Mouse (Mus musculus) hindbrain, postnatal 0 days (tissue): ENCODE measurements around the gene Ntpcr. TPM values are rescaled to one million over a fixed set of nuclear protein-coding genes. Genes with fewer than 3 reads are reported as not detected.

ENCODE experiments used
- ATAC-seq: fragments of 200-750 bp; cut with Nextera tagmentation; 2 replicates; pipeline ENCODE4 v1.8.0; 2017; ENCODE audit warnings: mild to moderate bottlenecking, moderate TSS enrichment, moderate library complexity
- DNase-seq: peaks from one replicate; pipeline ENCODE4 v3.0.0-alpha.2; 2015; ENCODE audit warnings: low spot score
- H3K27ac ChIP-seq: fragments of 300-500 bp; sonication (generic); 2 replicates; pipeline ENCODE4 v1.5.1; 2014; ENCODE audit warnings: mild to moderate bottlenecking
- H3K27me3 ChIP-seq: fragments of 300-500 bp; sonication (generic); 2 replicates; pipeline ENCODE4 v1.6.1; 2014; ENCODE audit warnings: low read length, mixed read lengths; ENCODE audit not compliant: insufficient read depth
- H3K36me3 ChIP-seq: fragments of 300-500 bp; sonication (generic); 2 replicates; pipeline ENCODE4 v1.6.1; 2014; ENCODE audit warnings: low read length, mixed read lengths; ENCODE audit not compliant: insufficient read depth
- H3K4me1 ChIP-seq: fragments of 300-500 bp; sonication (generic); 2 replicates; pipeline ENCODE4 v1.6.1; 2014; ENCODE audit warnings: antibody characterized with exemption, low read length, mixed read lengths; ENCODE audit not compliant: insufficient read depth
- H3K4me2 ChIP-seq: fragments of 300-500 bp; sonication (generic); 2 replicates; pipeline ENCODE4 v1.6.1; 2014; ENCODE audit warnings: low read depth, mild to moderate bottlenecking, low read length, moderate library complexity, mixed read lengths
- H3K4me3 ChIP-seq: fragments of 300-500 bp; sonication (generic); 2 replicates; pipeline ENCODE4 v1.5.1; 2014; ENCODE audit warnings: low read length
- H3K9ac ChIP-seq: fragments of 300-500 bp; sonication (generic); replicated peaks from 2 replicates; pipeline ENCODE4 v1.6.1; 2014; ENCODE audit warnings: mild to moderate bottlenecking, low read length, moderate library complexity, mixed read lengths
- H3K9me3 ChIP-seq: fragments of 300-500 bp; sonication (generic); 2 replicates; pipeline ENCODE4 v1.6.1; 2016; ENCODE audit warnings: low read length, mixed read lengths
- CTCF ChIP-seq: IDR thresholded peaks from 2 replicates; pipeline ENCODE4 v1.5.1; 2016; ENCODE audit warnings: antibody characterized with exemption, control low read depth, low read depth
- WGBS: fragments of 180-500 bp; shearing (Covaris S2); extraction: QIAGEN DNeasy Blood & Tissue Kit; methylation state at CpG from one replicate; pipeline ENCODE4 v1.1.7; 2014; 5-methylcytosine and 5-hydroxymethylcytosine counted together
- polyA plus RNA-seq: library from polyadenylated mRNA; unstranded; fragments of >200 nt; fragmentation: Nextera tagmentation; extraction: Ambion mirVana; gene quantifications from 2 replicates; pipeline ENCODE4 v1.2.1, GENCODE M21; 2015
- total RNA-seq: library from RNA; depleted of rRNA; stranded (reverse); fragments of >200 nt; gene quantifications from 2 replicates; pipeline ENCODE4 v1.2.3, GENCODE M21; 2014; rRNA removed

Ntpcr gene
- total and polyA plus RNA-seq, 2 experiments from 2014 or later, result 35.2 to 37.1 TPM

DNA sequence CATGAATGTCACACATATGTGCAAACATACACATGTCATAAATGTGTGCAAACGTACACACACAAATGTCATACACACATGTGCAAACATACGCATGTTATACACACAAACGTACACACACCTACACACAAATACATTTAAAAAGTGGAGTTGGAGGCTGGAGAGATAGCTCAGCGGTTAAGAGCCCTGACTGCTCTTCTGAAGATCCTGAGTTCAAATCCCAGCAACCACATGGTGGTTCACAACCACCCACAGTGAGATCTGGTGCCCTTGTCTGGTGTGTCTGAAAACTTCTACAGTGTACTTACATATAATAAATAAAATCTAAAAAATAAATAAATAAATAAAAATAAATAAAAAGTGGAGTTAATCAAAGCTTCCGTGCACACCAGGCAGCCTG is 49.2 kb downstream of the Ntpcr start:
- H3K4me3 ChIP-seq, result no peak overlapping the region
- WGBS, result 93% methylated on average over 5 of the region's 5 CpGs
- H3K4me1 ChIP-seq, result no peaks in the 10 kb centered on the region
- H3K27ac ChIP-seq, result no peak overlapping the region
- H3K4me2 ChIP-seq, result no peak overlapping the region
- no peak for ATAC-seq
- H3K9me3 ChIP-seq, result no peaks in the 10 kb centered on the region
- TF ChIP-seq CTCF, result no peak
- H3K36me3 ChIP-seq, result no peaks in the 10 kb centered on the region
- no peak for DNase-seq
- H3K27me3 ChIP-seq, result no peaks in the 10 kb centered on the region; the same call in 1 of the 2 replicates
- no peak overlapping the region for H3K9ac ChIP-seq

DNA sequence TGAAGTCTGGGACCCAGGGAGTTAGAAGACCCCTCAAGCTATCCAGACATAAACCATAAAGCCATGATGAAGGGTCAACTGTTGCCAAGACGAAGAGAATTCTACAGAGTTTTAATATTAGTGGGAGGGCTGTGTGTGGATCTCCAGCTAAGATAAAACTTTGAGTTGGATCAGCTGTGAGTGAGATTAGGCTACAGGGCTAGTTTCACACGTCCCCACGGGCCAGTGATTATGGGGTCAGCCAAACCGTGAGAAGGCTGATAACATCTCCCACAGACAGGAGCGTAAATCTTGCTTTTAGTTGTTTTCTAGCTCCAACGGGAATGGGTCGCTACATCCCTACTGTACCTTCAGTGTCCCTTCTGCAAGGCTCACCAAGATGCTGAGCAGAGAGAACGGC is 49.9 kb downstream of the Ntpcr start:
- H3K4me1 ChIP-seq, result no peaks in the 10 kb centered on the region

DNA sequence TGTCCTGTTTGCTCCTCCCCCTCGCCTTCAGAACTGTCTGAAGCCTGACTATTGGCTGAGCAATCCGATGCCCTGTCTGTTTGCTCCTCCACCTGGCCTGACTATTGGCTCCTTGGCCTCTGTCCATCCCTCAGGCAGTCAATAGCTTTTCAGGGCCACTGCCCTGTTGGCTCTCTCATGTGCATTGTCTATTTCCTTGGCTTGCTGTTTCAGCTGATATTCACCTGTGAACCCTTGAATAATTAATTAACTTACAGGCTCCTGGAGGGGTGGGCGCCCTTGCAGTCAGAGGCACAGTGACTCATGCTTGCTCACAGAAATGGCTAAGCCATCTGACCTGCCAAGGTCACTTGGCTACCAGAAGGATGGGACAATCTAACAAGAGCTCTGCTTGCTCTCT is 52.4 kb downstream of the Ntpcr start:
- no peak for DNase-seq
- H3K4me1 ChIP-seq, result no peaks in the 10 kb centered on the region
- H3K4me3 ChIP-seq, result no peak overlapping the region
- H3K27me3 ChIP-seq, result no peaks in the 10 kb centered on the region; the same call in 1 of the 2 replicates
- no peaks in the 10 kb centered on the region for H3K36me3 ChIP-seq
- no peak overlapping the region for H3K9ac ChIP-seq
- H3K4me2 ChIP-seq, result no peak overlapping the region
- no peak overlapping the region for H3K27ac ChIP-seq
- ATAC-seq, result no peak
- H3K9me3 ChIP-seq, result no peaks in the 10 kb centered on the region
- 67% methylated on average over 3 of the region's 3 CpGs for WGBS
- TF ChIP-seq CTCF, result no peak

More for the DNA sequence above, 49.9 kb downstream of the Ntpcr start:
- DNase-seq (no peak), ATAC-seq (no peak)
- no peaks in the 10 kb centered on the region for H3K36me3 ChIP-seq
- no peak for TF ChIP-seq CTCF
- no peak overlapping the region for H3K4me3 ChIP-seq
- no peak overlapping the region for H3K9ac ChIP-seq
- H3K9me3 ChIP-seq, result no peaks in the 10 kb centered on the region
- no peak overlapping the region for H3K27ac ChIP-seq
- no peaks in the 10 kb centered on the region; the same call in 1 of the 2 replicates for H3K27me3 ChIP-seq
- H3K4me2 ChIP-seq, result no peak overlapping the region
- 75% methylated on average over 8 of the region's 8 CpGs for WGBS

DNA sequence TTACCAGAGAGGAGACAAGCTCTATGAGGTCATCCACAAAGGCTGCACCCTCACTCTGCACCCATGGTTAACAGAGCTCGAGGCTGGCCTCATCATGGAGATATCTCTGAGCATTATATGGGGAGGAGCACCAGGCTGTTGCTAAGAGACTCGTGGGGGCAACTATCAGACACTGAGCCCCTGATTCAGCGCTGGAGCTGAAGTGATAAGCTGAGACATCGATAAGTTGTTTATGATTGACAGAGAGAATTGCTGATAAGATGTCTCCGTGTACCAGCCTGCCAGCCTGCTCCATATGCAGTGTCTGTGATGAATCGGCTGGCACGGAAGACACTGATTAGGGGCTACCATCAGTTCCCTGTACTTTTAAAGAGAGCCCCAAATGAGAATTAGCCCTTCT is 57.1 kb downstream of the Ntpcr start:
- DNase-seq, result no peak
- no peak overlapping the region for H3K4me2 ChIP-seq
- no peak overlapping the region for H3K9ac ChIP-seq
- H3K4me3 ChIP-seq, result no peak overlapping the region
- H3K9me3 ChIP-seq, result no peaks in the 10 kb centered on the region
- H3K4me1 ChIP-seq, result no peaks in the 10 kb centered on the region
- no peaks in the 10 kb centered on the region for H3K36me3 ChIP-seq
- ATAC-seq, result no peak
- WGBS, result 73% methylated on average over 7 of the region's 7 CpGs
- no peak overlapping the region for H3K27ac ChIP-seq
- no peaks in the 10 kb centered on the region; the same call in 1 of the 2 replicates for H3K27me3 ChIP-seq
- no peak for TF ChIP-seq CTCF

DNA sequence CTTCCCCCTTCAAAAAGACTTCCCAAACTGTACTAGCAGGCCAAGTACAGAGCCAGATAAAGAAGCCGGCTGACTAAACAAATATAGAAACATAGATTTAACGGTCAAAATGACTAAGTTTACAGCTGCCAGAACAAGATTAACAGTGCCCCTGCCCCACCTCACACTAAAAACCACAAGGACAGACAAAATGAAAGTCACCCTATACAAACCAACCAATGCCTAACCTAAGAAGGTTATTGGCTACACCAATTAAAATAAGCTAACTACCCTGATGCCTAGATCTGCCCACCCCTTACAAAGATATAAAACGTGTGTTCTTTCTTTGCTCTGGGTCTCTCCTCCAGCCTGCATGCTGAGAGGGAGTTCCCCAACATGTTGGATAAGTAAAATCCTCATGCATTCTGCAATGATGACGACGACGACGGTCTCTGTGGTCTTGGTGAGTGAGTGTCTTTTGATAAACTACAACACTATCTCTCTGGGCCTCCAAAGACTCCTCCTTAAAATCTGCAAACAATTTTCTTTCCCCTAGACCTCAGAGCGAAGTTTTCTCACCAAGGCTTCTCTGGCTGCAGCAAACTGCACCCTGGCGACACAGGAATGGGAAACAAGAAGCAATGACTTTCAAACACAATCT is 63.2 kb downstream of the Ntpcr start:
- no peak overlapping the region for H3K9ac ChIP-seq
- no peak overlapping the region for H3K27ac ChIP-seq
- H3K36me3 ChIP-seq, result no peaks in the 10 kb centered on the region
- no peaks in the 10 kb centered on the region for H3K9me3 ChIP-seq
- H3K4me3 ChIP-seq, result no peak overlapping the region
- no peak for TF ChIP-seq CTCF
- H3K4me2 ChIP-seq, result no peak overlapping the region
- no peak for DNase-seq
- no peaks in the 10 kb centered on the region for H3K4me1 ChIP-seq
- no peak for ATAC-seq
- H3K27me3 ChIP-seq, result no peaks in the 10 kb centered on the region
- WGBS, result 76% methylated on average over 9 of the region's 9 CpGs

DNA sequence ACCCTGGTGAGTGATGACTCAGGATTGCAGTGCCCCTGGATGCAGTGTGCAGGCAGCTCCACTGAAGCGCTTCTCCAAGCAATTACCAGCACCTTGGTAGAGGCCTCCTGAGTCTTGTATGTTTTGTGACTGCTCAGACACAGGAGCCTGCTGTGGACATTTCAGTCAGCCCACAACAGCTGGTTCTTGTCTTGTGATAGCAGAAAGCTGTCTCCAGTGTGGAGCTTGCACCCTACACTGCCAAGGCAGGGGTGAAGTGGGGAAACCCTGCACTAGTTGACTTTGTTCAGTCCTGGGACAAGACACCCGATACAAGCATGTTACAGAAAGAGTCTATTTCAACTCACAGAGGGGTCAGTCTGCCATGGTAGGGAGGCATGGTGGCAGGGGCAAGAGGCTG is 65.6 kb downstream of the Ntpcr start:
- 94% methylated on average over 2 of the region's 2 CpGs for WGBS
- H3K4me3 ChIP-seq, result no peak overlapping the region
- ATAC-seq, result no peak

DNA sequence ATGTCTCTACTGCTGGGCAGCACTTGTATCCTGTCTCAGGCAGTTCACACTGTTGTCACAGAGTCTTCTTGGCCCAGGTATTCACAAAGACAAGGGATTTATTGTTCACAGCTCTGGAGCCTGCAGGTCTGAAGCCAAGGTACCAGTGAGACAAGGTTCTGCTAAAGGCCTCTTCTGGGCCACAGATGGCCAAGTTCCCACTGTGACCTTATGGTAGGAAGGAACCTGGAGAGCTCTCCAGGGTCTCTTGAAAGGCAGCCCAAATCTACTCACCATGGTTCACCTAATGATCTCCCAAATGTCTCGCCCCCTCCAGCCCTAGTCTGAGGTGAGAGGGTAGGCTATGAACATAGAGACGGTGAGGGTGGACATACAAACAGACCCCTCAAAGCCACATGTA is 67.2 kb downstream of the Ntpcr start:
- H3K4me1 ChIP-seq, result no peaks in the 10 kb centered on the region
- H3K9ac ChIP-seq, result no peak overlapping the region
- H3K4me2 ChIP-seq, result no peak overlapping the region
- ATAC-seq (no peak), DNase-seq (no peak)
- no peak overlapping the region for H3K4me3 ChIP-seq
- no peak overlapping the region for H3K27ac ChIP-seq
- H3K9me3 ChIP-seq, result no peaks in the 10 kb centered on the region
- no peaks in the 10 kb centered on the region for H3K36me3 ChIP-seq
- no peak for TF ChIP-seq CTCF
- H3K27me3 ChIP-seq, result no peaks in the 10 kb centered on the region
- 87% methylated on average over 2 of the region's 2 CpGs for WGBS

More for the DNA sequence above, 65.6 kb downstream of the Ntpcr start:
- Histone ChIP-seq H3K27me3 (no peaks in the 10 kb centered on the region), H3K9ac (no peak overlapping the region), H3K9me3 (no peaks in the 10 kb centered on the region), H3K4me2 (no peak overlapping the region), H3K36me3 (no peaks in the 10 kb centered on the region), H3K27ac (no peak overlapping the region), H3K4me1 (no peaks in the 10 kb centered on the region)
- DNase-seq, result no peak
- no peak for TF ChIP-seq CTCF

Other genes starting within 250 kb of the Ntpcr start
- 62.2 and 62.8 TPM in 2 replicates for gene Sipa1l2, start 160.2 kb upstream of the Ntpcr start, total RNA-seq
- gene Sipa1l2, start 160.2 kb upstream of the Ntpcr start, polyA plus RNA-seq, result 11.5 and 12.2 TPM in 2 replicates
- gene Map10, start 60.1 kb upstream of the Ntpcr start, total RNA-seq, result 9.7 and 13.4 TPM in 2 replicates
- gene Map10, start 60.1 kb upstream of the Ntpcr start, polyA plus RNA-seq, result 5.5 and 6.3 TPM in 2 replicates
- 11.1 and 11.8 TPM in 2 replicates for gene Pcnx2, start 168.4 kb downstream of the Ntpcr start, total RNA-seq
- 3.0 and 3.5 TPM in 2 replicates for gene Pcnx2, start 168.4 kb downstream of the Ntpcr start, polyA plus RNA-seq
- gene Map3k21, start 180.5 kb downstream of the Ntpcr start, total RNA-seq, result 2.2 and 3.7 TPM in 2 replicates
- gene Map3k21, start 180.5 kb downstream of the Ntpcr start, polyA plus RNA-seq, result 0.87 and 0.89 TPM in 2 replicates